Mouse (Mus musculus): ENCODE measurements at regions not wholly inside any gene's neighbourhood (a gene's known extent, or its start where the extent isn't known, plus 50 kb on each side); places are given as distances from the start of the nearest gene placed in this dataset.

DNA sequence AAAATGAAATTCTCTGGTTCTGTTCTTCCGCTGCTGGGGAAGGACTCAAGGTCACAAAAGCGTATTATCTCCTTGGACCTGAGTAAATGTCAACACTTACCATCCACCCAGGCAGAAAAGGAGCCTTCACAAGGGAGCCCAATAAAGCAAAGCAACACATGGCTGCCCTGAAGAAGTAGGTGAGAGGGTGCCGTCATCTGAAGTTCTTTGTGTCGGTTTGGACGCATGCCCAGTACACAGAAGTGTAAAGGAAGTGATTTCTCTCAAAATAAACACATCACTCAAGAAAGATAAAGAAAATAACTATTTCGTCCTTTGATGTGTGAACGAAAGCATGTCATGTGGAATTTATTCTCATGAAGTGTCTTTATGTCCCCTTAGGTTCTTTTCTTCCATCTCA lies 559.0 kb upstream of the A1bg start:
- 71% methylated on average over 7 of the region's 7 CpGs for WGBS

DNA sequence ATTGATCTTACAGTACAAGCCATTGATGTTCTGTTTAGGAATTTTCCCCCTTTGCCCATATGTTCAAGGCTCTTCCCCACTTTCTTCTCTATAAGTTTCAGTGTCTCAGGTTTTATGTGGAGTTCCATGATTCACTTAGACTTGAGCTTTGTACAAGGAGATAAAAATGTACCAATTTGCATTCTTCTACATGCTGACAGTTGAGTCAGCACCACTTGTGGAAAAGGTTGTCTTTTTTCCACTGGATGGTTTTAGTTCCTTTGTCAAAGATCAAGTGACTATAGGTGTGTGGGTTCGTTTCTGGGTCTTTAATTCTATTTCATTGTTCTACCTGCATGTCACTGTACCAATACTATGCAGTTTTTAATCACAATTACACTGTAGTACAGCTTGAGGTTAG lies 551.1 kb upstream of the A1bg start:
- Histone ChIP-seq H3K4me1 (replicated peaks; ENCODE audit: control insufficient read depth, insufficient read depth, low read length) (no peaks in the 10 kb centered on the region), H3K27me3 (ENCODE audit: control insufficient read depth, insufficient read depth, low read length) (no peaks in the 10 kb centered on the region), H3K27ac (ENCODE audit: control insufficient read depth, insufficient read depth, low read length) (no peak overlapping the region), H3K36me3 (ENCODE audit: control insufficient read depth, insufficient read depth, low read length) (no peaks in the 10 kb centered on the region), H3K4me3 (ENCODE audit: control insufficient read depth, insufficient read depth, low read length) (no peak overlapping the region)
- no peak for DNase-seq
- TF ChIP-seq CTCF (IDR thresholded peaks at IDR 0.05; ENCODE audit: borderline replicate concordance, control insufficient read depth, extremely low read depth, insufficient read depth, low read length, poor library complexity), result no peak
- no peak for TF ChIP-seq POLR2A (IDR thresholded peaks at IDR 0.05; ENCODE audit: control insufficient read depth, extremely low read depth, insufficient read depth, low read length, poor library complexity)
- WGBS, result 53% methylated on average over 1 of the region's 1 CpGs

More for the DNA sequence above, 559.0 kb upstream of the A1bg start:
- no peak overlapping the region for H3K27ac ChIP-seq (ENCODE audit: control insufficient read depth, insufficient read depth, low read length)
- H3K4me3 ChIP-seq (ENCODE audit: control insufficient read depth, insufficient read depth, low read length), result no peak overlapping the region
- TF ChIP-seq POLR2A (IDR thresholded peaks at IDR 0.05; ENCODE audit: control insufficient read depth, extremely low read depth, insufficient read depth, low read length, poor library complexity) (no peak), CTCF (IDR thresholded peaks at IDR 0.05; ENCODE audit: borderline replicate concordance, control insufficient read depth, extremely low read depth, insufficient read depth, low read length, poor library complexity) (no peak)
- no peaks in the 10 kb centered on the region for H3K27me3 ChIP-seq (ENCODE audit: control insufficient read depth, insufficient read depth, low read length)
- no peaks in the 10 kb centered on the region for H3K36me3 ChIP-seq (ENCODE audit: control insufficient read depth, insufficient read depth, low read length)
- H3K4me1 ChIP-seq (replicated peaks; ENCODE audit: control insufficient read depth, insufficient read depth, low read length), result no peaks in the 10 kb centered on the region
- DNase-seq, result no peak

DNA sequence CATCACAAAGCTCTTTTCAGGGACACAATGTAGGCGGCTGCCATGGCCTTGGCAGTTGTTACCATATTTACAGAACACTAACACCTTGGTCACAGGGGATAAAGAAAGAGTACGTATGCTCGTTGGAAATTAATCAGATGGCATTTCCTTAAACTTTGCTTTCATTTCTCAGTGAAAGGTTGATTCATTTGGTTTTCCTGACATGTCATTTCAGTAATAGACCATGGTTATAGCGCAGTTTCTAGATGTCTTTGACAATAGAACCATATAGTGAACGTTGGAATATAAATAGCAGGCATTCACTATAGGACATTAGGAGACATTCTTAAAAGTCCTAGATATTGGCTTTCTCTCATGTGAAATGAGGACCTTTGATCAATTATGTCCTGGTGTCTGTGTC lies 532.2 kb upstream of the A1bg start:
- TF ChIP-seq POLR2A (IDR thresholded peaks at IDR 0.05; ENCODE audit: control insufficient read depth, extremely low read depth, insufficient read depth, low read length, poor library complexity), result no peak
- no peak for TF ChIP-seq CTCF (IDR thresholded peaks at IDR 0.05; ENCODE audit: borderline replicate concordance, control insufficient read depth, extremely low read depth, insufficient read depth, low read length, poor library complexity)
- Histone ChIP-seq H3K4me1 (replicated peaks; ENCODE audit: control insufficient read depth, insufficient read depth, low read length) (no peaks in the 10 kb centered on the region), H3K4me3 (ENCODE audit: control insufficient read depth, insufficient read depth, low read length) (no peak overlapping the region), H3K36me3 (ENCODE audit: control insufficient read depth, insufficient read depth, low read length) (no peaks in the 10 kb centered on the region), H3K27me3 (ENCODE audit: control insufficient read depth, insufficient read depth, low read length) (no peaks in the 10 kb centered on the region), H3K27ac (ENCODE audit: control insufficient read depth, insufficient read depth, low read length) (no peak overlapping the region)
- 92% methylated on average over 5 of the region's 5 CpGs for WGBS
- no peak for DNase-seq

DNA sequence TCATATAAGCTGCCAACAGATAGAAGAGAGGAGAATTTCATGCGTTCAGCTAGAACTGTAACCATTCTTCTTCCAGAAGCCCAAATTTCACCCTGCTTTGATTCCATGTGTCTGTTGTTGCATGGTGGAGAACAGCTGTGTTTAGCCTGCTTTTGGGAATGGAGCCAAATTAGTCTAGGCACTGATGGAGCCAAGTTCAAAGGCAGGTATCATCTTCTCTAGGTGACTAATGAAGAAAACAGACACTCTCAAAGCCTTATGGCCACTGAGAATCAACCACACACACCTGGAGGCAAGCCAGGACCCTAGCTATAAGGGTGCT lies 531.5 kb upstream of the A1bg start:
- TF ChIP-seq CTCF (IDR thresholded peaks at IDR 0.05; ENCODE audit: borderline replicate concordance, control insufficient read depth, extremely low read depth, insufficient read depth, low read length, poor library complexity) (no peak), POLR2A (IDR thresholded peaks at IDR 0.05; ENCODE audit: control insufficient read depth, extremely low read depth, insufficient read depth, low read length, poor library complexity) (no peak)
- WGBS, result 78% methylated on average over 1 of the region's 1 CpGs

DNA sequence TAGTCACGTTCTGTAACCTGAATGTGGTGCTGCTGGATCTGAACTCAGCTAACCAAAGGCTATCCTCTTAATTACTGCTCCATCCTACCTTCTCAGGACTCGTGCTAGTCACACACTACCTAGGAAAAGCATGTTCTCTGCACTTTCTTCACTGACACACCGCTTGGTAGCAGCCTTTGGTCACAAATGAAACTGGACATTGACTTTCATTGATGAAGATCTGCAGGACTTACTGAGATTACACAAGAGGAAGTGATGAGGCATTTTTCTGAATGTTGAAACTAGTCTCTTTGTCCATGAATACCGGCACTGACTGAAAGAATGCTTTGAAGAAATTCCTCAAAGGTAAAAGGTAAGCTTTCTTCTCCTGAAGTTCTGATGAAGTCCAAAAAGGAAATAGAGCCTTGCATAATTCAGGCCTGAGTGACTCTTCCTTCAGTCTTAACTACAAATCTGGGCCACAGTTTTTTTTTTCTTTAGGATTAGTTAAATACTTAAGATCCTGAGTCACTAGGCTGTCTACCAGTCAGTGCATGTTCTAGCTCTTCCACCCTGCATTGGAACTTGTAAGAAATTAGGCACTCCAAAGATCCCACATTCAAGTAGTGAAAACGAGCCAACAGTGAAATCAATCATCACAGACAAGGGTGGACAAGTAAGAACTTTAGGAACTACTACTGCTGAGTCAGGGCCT lies 531.0 kb upstream of the A1bg start:
- no peaks in the 10 kb centered on the region for H3K36me3 ChIP-seq (ENCODE audit: control insufficient read depth, insufficient read depth, low read length)
- 74% methylated on average over 5 of the region's 5 CpGs for WGBS
- no peak for DNase-seq
- no peak overlapping the region for H3K4me3 ChIP-seq (ENCODE audit: control insufficient read depth, insufficient read depth, low read length)
- no peaks in the 10 kb centered on the region for H3K4me1 ChIP-seq (replicated peaks; ENCODE audit: control insufficient read depth, insufficient read depth, low read length)
- TF ChIP-seq POLR2A (IDR thresholded peaks at IDR 0.05; ENCODE audit: control insufficient read depth, extremely low read depth, insufficient read depth, low read length, poor library complexity) (no peak), CTCF (IDR thresholded peaks at IDR 0.05; ENCODE audit: borderline replicate concordance, control insufficient read depth, extremely low read depth, insufficient read depth, low read length, poor library complexity) (no peak)
- no peaks in the 10 kb centered on the region for H3K27me3 ChIP-seq (ENCODE audit: control insufficient read depth, insufficient read depth, low read length)
- H3K27ac ChIP-seq (ENCODE audit: control insufficient read depth, insufficient read depth, low read length), result no peak overlapping the region

More for the DNA sequence above, 531.5 kb upstream of the A1bg start:
- no peaks in the 10 kb centered on the region for H3K4me1 ChIP-seq (replicated peaks; ENCODE audit: control insufficient read depth, insufficient read depth, low read length)
- H3K27me3 ChIP-seq (ENCODE audit: control insufficient read depth, insufficient read depth, low read length), result no peaks in the 10 kb centered on the region
- DNase-seq, result no peak
- no peak overlapping the region for H3K4me3 ChIP-seq (ENCODE audit: control insufficient read depth, insufficient read depth, low read length)
- H3K27ac ChIP-seq (ENCODE audit: control insufficient read depth, insufficient read depth, low read length), result no peak overlapping the region
- H3K36me3 ChIP-seq (ENCODE audit: control insufficient read depth, insufficient read depth, low read length), result no peaks in the 10 kb centered on the region

DNA sequence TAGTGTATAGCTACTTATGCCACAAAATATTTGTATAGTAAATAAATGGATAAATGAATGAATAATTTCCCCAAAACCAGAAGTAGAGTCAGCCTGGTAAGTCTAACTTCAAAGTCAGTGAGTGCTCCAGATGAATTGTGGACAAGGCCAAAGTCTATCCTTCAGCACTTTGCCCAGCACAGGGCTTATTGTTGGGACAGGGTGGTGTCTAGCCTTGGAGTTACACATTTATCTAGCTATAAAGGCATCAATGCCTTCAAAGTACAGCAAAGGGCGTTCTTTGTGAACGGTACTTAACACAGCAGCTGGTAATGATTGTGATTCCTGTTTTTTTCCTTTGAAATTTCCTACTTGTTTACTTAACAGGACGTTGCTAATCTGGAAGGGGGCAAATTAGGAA lies 527.4 kb upstream of the A1bg start:
- no peaks in the 10 kb centered on the region for H3K4me1 ChIP-seq (replicated peaks; ENCODE audit: control insufficient read depth, insufficient read depth, low read length)
- H3K36me3 ChIP-seq (ENCODE audit: control insufficient read depth, insufficient read depth, low read length), result no peaks in the 10 kb centered on the region
- DNase-seq, result no peak
- TF ChIP-seq POLR2A (IDR thresholded peaks at IDR 0.05; ENCODE audit: control insufficient read depth, extremely low read depth, insufficient read depth, low read length, poor library complexity), result no peak
- no peak for TF ChIP-seq CTCF (IDR thresholded peaks at IDR 0.05; ENCODE audit: borderline replicate concordance, control insufficient read depth, extremely low read depth, insufficient read depth, low read length, poor library complexity)
- H3K4me3 ChIP-seq (ENCODE audit: control insufficient read depth, insufficient read depth, low read length), result no peak overlapping the region
- H3K27ac ChIP-seq (ENCODE audit: control insufficient read depth, insufficient read depth, low read length), result no peak overlapping the region
- WGBS, result 83% methylated on average over 3 of the region's 3 CpGs
- H3K27me3 ChIP-seq (ENCODE audit: control insufficient read depth, insufficient read depth, low read length), result no peaks in the 10 kb centered on the region

GRCm38 (mm10) chr15:61448482-61448881 lies 525.7 kb upstream of the A1bg start:
- 95% methylated on average over 2 of the region's 2 CpGs for WGBS
- H3K4me1 ChIP-seq (replicated peaks; ENCODE audit: control insufficient read depth, insufficient read depth, low read length), result no peaks in the 10 kb centered on the region
- H3K27me3 ChIP-seq (ENCODE audit: control insufficient read depth, insufficient read depth, low read length), result no peaks in the 10 kb centered on the region
- no peak overlapping the region for H3K4me3 ChIP-seq (ENCODE audit: control insufficient read depth, insufficient read depth, low read length)
- TF ChIP-seq CTCF (IDR thresholded peaks at IDR 0.05; ENCODE audit: borderline replicate concordance, control insufficient read depth, extremely low read depth, insufficient read depth, low read length, poor library complexity) (no peak), POLR2A (IDR thresholded peaks at IDR 0.05; ENCODE audit: control insufficient read depth, extremely low read depth, insufficient read depth, low read length, poor library complexity) (no peak)
- no peak for DNase-seq
- H3K27ac ChIP-seq (ENCODE audit: control insufficient read depth, insufficient read depth, low read length), result no peak overlapping the region
- no peaks in the 10 kb centered on the region for H3K36me3 ChIP-seq (ENCODE audit: control insufficient read depth, insufficient read depth, low read length)
